Mouse (Mus musculus) frontal cortex, adult (tissue): Measurements from ENCODE around the gene Cacng6.

Experiments used
- ATAC-seq: cut with Nextera tagmentation; 2 replicates; pipeline ENCODE4 v1.9.2; 2017; ENCODE audit warnings: mild to moderate bottlenecking, moderate library complexity, mixed read lengths; ENCODE audit not compliant: low TSS enrichment

The Cacng6 gene

GRCm38 (mm10) chr7:3460261-3460660 lies 36.3 kb downstream of the Cacng6 start:
- ATAC-seq, result peak; percentile 62; the same call in 1 of the 2 replicates

DNA sequence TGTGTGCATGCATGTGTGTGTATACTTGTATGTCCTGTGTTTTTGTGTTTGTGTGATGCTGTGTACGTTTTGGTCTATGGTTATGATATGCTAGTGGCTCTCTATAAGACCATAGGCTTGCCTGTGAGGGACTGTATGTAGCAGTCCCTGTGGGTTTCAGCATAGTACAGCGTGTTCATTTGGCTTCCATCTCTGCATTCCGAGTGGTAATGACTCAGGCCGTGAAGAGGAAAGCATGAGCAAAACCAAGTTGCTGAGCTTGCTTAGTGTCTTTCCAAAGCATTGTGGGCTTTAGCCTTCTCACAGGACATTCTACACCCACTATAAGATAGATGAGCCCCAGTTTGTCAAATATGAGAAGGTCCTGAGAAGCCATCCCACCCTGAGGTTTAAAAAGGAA lies 39.3 kb downstream of the Cacng6 start:
- ATAC-seq, result no peak

DNA sequence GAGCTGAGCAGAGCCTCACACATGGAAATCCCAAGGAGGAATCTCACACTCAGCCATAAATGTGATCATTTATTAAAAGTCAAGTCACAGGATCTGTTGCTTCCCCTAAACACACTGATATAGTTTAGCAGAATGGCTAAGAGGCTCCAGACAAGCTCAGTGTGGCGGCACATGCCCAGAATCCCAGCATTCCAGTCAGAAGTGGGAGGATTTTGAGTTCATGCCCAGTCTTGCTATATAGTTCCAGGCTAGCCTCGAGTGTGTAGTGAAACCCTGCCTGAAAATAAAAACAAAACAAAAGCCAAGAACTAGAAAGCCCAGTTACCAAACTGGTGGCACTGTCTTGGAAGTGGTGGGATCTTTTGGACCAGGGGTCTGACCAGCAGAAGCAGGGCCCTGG lies 44.6 kb downstream of the Cacng6 start:
- ATAC-seq, result peak; percentile 70; the same call in 1 of the 2 replicates

GRCm38 (mm10) chr7:3472774-3473173 lies 48.8 kb downstream of the Cacng6 start:
- no peak for ATAC-seq

- ATAC-seq, result no peak
Observed at GRCm38 (mm10) chr7:3474291-3475080, 50.5 kb downstream of the Cacng6 start.

DNA sequence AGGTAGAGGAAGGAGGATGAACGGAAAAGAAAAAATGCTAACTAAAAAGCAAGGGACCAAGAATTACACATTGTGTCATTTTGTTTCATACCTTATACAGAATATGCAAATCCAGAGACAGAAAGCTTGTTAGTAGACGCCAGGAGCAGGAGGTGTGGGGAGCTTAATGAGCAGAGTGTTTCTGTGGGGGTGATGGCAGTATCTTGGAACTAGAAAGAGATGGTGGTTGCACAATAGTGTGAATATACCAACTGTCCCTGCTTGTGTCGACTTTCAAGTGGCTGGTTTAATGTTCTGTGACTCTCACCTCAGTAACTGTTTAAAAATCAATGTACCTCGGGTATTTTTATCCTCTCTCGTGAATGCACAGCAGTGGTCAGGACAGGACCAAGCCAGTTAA lies 52.7 kb downstream of the Cacng6 start:
- peak; percentile 93 for ATAC-seq

- no peak for ATAC-seq
Observed at GRCm38 (mm10) chr7:3481948-3482608, 58.1 kb downstream of the Cacng6 start.
